Mouse (Mus musculus) liver, embryonic 14.5 days (tissue): ENCODE measurements around the gene Trim47.

ENCODE experiments used
- CTCF ChIP-seq: IDR thresholded peaks from 2 replicates; pipeline ENCODE4 v1.5.1; 2016; ENCODE audit warnings: antibody characterized with exemption, low read depth, control low read depth
- EP300 ChIP-seq: IDR thresholded peaks from 2 replicates; pipeline ENCODE4 v1.6.1; 2016; ENCODE audit warnings: antibody characterized with exemption, low read depth

GRCm38 (mm10) chr11:116088741-116089394 lies 38.1 kb downstream of the Trim47 start:
- TF ChIP-seq CTCF = no peak
- TF ChIP-seq EP300 = no peak
